Mouse (Mus musculus) C2C12 (cell line): ENCODE data around the gene Cnst.

Experiments used
- CEBPB ChIP-seq: IDR thresholded peaks from one replicate; pipeline ENCODE4 v1.6.1; 2011; ENCODE audit warnings: low read depth, mild to moderate bottlenecking, control low read depth, moderate library complexity
- CTCF ChIP-seq: IDR thresholded peaks from one replicate; pipeline ENCODE4 v1.5.1; 2011; ENCODE audit not compliant: control insufficient read depth, insufficient read depth, insufficient read length
- FOSL1 ChIP-seq: IDR thresholded peaks from one replicate; pipeline ENCODE4 v1.8.0; 2011; ENCODE audit warnings: mild to moderate bottlenecking, low read length; ENCODE audit not compliant: poor library complexity, insufficient read depth, severe bottlenecking
- MAX ChIP-seq: IDR thresholded peaks from one replicate; pipeline ENCODE4 v1.6.1; 2011; ENCODE audit warnings: mild to moderate bottlenecking, control low read depth
- MYOD1 ChIP-seq: IDR thresholded peaks from one replicate; pipeline ENCODE4 v1.6.1; 2011; ENCODE audit warnings: low read depth; ENCODE audit not compliant: control insufficient read depth, insufficient read length
- MYOG ChIP-seq: IDR thresholded peaks from one replicate; pipeline ENCODE4 v1.6.1; 2011; ENCODE audit not compliant: control insufficient read depth, insufficient read length; ENCODE audit errors: extremely low read depth
- USF1 ChIP-seq: IDR thresholded peaks from one replicate; pipeline ENCODE4 v1.6.1; 2011; ENCODE audit warnings: low read depth, mild to moderate bottlenecking, control low read depth, moderate library complexity

DNA sequence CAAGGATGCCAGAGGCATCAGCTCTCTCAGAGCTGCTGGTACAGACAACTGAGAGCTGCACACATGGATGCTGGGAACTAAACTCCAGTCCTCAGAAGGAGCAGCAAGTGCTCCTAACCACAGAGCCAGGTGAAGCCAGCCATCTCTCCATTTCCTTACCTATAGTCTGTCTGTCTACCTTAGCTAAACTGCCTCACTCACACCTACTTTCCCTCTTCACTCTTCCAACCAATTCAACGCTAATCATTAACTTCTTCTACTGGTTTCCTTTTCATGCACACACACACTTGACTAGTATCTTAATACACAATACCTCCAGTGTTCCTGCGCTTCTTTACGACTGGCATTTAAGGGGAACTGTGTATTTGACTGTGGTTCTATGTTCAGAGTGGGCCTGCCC is 6.3 kb upstream of the Cnst start:
- TF ChIP-seq CTCF, result no peak
- TF ChIP-seq MYOD1, result no peak
- TF ChIP-seq MAX, result no peak
- no peak for TF ChIP-seq FOSL1
- no peak for TF ChIP-seq USF1
- no peak for TF ChIP-seq CEBPB
- TF ChIP-seq MYOG, result no peak
